Mouse (Mus musculus) C2C12 (cell line): Measurements from ENCODE around the gene Snx22. TPM values are rescaled to one million over a fixed set of nuclear protein-coding genes. Genes with fewer than 3 reads are reported as not detected.
A peak's percentile ranks its signal among the peaks of the same experiment; 100 is the strongest.

Source experiments
- H3K27me3 ChIP-seq: one replicate; pipeline ENCODE4 v1.6.1; 2011; ENCODE audit not compliant: control insufficient read depth, insufficient read depth, insufficient read length
- H3K36me3 ChIP-seq: one replicate; pipeline ENCODE4 v1.6.1; 2011; ENCODE audit not compliant: control insufficient read depth, insufficient read depth
- H3K4me3 ChIP-seq: one replicate; pipeline ENCODE4 v1.5.1; 2011; ENCODE audit warnings: mild to moderate bottlenecking, control low read depth; ENCODE audit not compliant: poor library complexity, insufficient read depth, severe bottlenecking
- H3K79me2 ChIP-seq: one replicate; pipeline ENCODE4 v1.6.1; 2011; ENCODE audit not compliant: control insufficient read depth, insufficient read depth
- H3K79me3 ChIP-seq: one replicate; pipeline ENCODE4 v1.6.1; 2011; ENCODE audit warnings: low read depth, control low read depth
- H3ac ChIP-seq: one replicate; pipeline ENCODE3; 2011; ENCODE audit warnings: low read depth; ENCODE audit not compliant: control insufficient read depth, insufficient read length
- CEBPB ChIP-seq: IDR thresholded peaks from one replicate; pipeline ENCODE4 v1.6.1; 2011; ENCODE audit warnings: low read depth, mild to moderate bottlenecking, control low read depth, moderate library complexity
- CTCF ChIP-seq: IDR thresholded peaks from one replicate; pipeline ENCODE4 v1.5.1; 2011; ENCODE audit not compliant: control insufficient read depth, insufficient read depth, insufficient read length
- FOSL1 ChIP-seq: IDR thresholded peaks from one replicate; pipeline ENCODE4 v1.8.0; 2011; ENCODE audit warnings: mild to moderate bottlenecking, low read length; ENCODE audit not compliant: poor library complexity, insufficient read depth, severe bottlenecking
- MAX ChIP-seq: IDR thresholded peaks from one replicate; pipeline ENCODE4 v1.6.1; 2011; ENCODE audit warnings: mild to moderate bottlenecking, control low read depth
- MYOD1 ChIP-seq: IDR thresholded peaks from one replicate; pipeline ENCODE4 v1.6.1; 2011; ENCODE audit warnings: low read depth; ENCODE audit not compliant: control insufficient read depth, insufficient read length
- MYOG ChIP-seq: IDR thresholded peaks from one replicate; pipeline ENCODE4 v1.6.1; 2011; ENCODE audit not compliant: control insufficient read depth, insufficient read length; ENCODE audit errors: extremely low read depth
- USF1 ChIP-seq: IDR thresholded peaks from one replicate; pipeline ENCODE4 v1.6.1; 2011; ENCODE audit warnings: low read depth, mild to moderate bottlenecking, control low read depth, moderate library complexity
- polyA plus RNA-seq: library from polyadenylated mRNA; unstranded; fragments of >200 nt; fragmentation: generic; extraction: Trizol; gene quantifications from one replicate; pipeline ENCODE4 v1.2.1, GENCODE M21; 2012; ENCODE audit warnings: missing spikeins

Snx22 gene
- polyA plus RNA-seq, 1 experiment = 0.74 TPM

GRCm38 (mm10) chr9:66067542-66067941 lies 2.0 kb downstream of the Snx22 start:
- no peaks in the 10 kb centered on the region for H3K27me3 ChIP-seq
- peaks cover 9% of the 10 kb centered on the region for H3K79me2 ChIP-seq
- TF ChIP-seq CTCF (peak; percentile 49), FOSL1 (no peak)
- H3ac ChIP-seq = no peak overlapping the region
- peaks cover 39% of the 10 kb centered on the region for H3K36me3 ChIP-seq
- H3K79me3 ChIP-seq = peaks cover 6% of the 10 kb centered on the region
- no peak overlapping the region for H3K4me3 ChIP-seq

- Histone ChIP-seq H3K79me3 (peaks cover 8% of the 10 kb centered on the region), H3K36me3 (peaks cover 46% of the 10 kb centered on the region), H3ac (no peak overlapping the region), H3K27me3 (no peaks in the 10 kb centered on the region), H3K79me2 (peaks cover 17% of the 10 kb centered on the region), H3K4me3 (no peak overlapping the region)
- no peak for TF ChIP-seq MAX
- TF ChIP-seq CTCF = no peak
- TF ChIP-seq MYOG = no peak
- TF ChIP-seq USF1 = no peak
- no peak for TF ChIP-seq CEBPB
Observed at GRCm38 (mm10) chr9:66066791-66067190, 2.7 kb downstream of the Snx22 start.

GRCm38 (mm10) chr9:66064316-66064715 lies 5.2 kb downstream of the Snx22 start:
- peaks cover 23% of the 10 kb centered on the region for H3K79me3 ChIP-seq
- H3K36me3 ChIP-seq = peaks cover 46% of the 10 kb centered on the region
- H3ac ChIP-seq = no peak overlapping the region
- TF ChIP-seq MYOD1 (no peak), MAX (no peak), FOSL1 (no peak), MYOG (no peak), USF1 (no peak), CEBPB (no peak)
- no peaks in the 10 kb centered on the region for H3K27me3 ChIP-seq
- H3K4me3 ChIP-seq = no peak overlapping the region
- peaks cover 33% of the 10 kb centered on the region for H3K79me2 ChIP-seq

GRCm38 (mm10) chr9:66063446-66063845 lies 6.1 kb downstream of the Snx22 start:
- TF ChIP-seq CTCF = no peak
- no peak for TF ChIP-seq FOSL1
- no peak for TF ChIP-seq CEBPB
- no peak for TF ChIP-seq USF1
- TF ChIP-seq MAX = no peak
- no peak for TF ChIP-seq MYOD1
- TF ChIP-seq MYOG = no peak
- no peak overlapping the region for H3K4me3 ChIP-seq
- peaks cover 33% of the 10 kb centered on the region for H3K79me2 ChIP-seq
- no peaks in the 10 kb centered on the region for H3K27me3 ChIP-seq
- H3K36me3 ChIP-seq = peaks cover 46% of the 10 kb centered on the region
- no peak overlapping the region for H3ac ChIP-seq
- H3K79me3 ChIP-seq = peaks cover 23% of the 10 kb centered on the region

- no peaks in the 10 kb centered on the region for H3K27me3 ChIP-seq
- no peak overlapping the region for H3K4me3 ChIP-seq
- no peak overlapping the region for H3ac ChIP-seq
- H3K79me3 ChIP-seq = peaks cover 23% of the 10 kb centered on the region
- peaks cover 41% of the 10 kb centered on the region for H3K36me3 ChIP-seq
- peaks cover 33% of the 10 kb centered on the region for H3K79me2 ChIP-seq
- TF ChIP-seq CEBPB = no peak
- no peak for TF ChIP-seq MYOD1
- no peak for TF ChIP-seq USF1
- TF ChIP-seq MAX = no peak
- no peak for TF ChIP-seq FOSL1
- no peak for TF ChIP-seq CTCF
- no peak for TF ChIP-seq MYOG
Observed at GRCm38 (mm10) chr9:66061656-66062055, 7.9 kb downstream of the Snx22 start.

GRCm38 (mm10) chr9:66060986-66061385 lies 8.5 kb downstream of the Snx22 start:
- H3K4me3 ChIP-seq = peak overlapping the region; percentile 60
- H3K79me3 ChIP-seq = peaks cover 23% of the 10 kb centered on the region
- H3ac ChIP-seq = peak overlapping the region; percentile 13
- no peaks in the 10 kb centered on the region for H3K27me3 ChIP-seq
- TF ChIP-seq CEBPB (no peak), FOSL1 (no peak), CTCF (no peak), MAX (no peak), MYOD1 (no peak), USF1 (no peak), MYOG (no peak)
- peaks cover 33% of the 10 kb centered on the region for H3K79me2 ChIP-seq
- peaks cover 35% of the 10 kb centered on the region for H3K36me3 ChIP-seq
